Mouse (Mus musculus) heart, adult 2 months (tissue): ENCODE measurements around the gene Cdyl. TPM values are rescaled to one million over a fixed set of nuclear protein-coding genes. Genes with fewer than 3 reads are reported as not detected.
A peak's percentile ranks its signal among the peaks of the same experiment; 100 is the strongest.

Source experiments
- DNase-seq, 2 experiments: peaks; one replicate each; pipeline ENCODE4 v3.0.0; 2021
- H3K27ac ChIP-seq: fragments of 200-600 bp; 2 replicates; pipeline ENCODE4 v1.8.1; 2022
- H3K27me3 ChIP-seq: fragments of 200-500 bp; 2 replicates; pipeline ENCODE4 v1.6.1; 2012; ENCODE audit warnings: mild to moderate bottlenecking, low read length, inconsistent platforms, mixed read lengths; ENCODE audit not compliant: control insufficient read depth, insufficient read depth
- H3K36me3 ChIP-seq: fragments of 200-500 bp; 2 replicates; pipeline ENCODE4 v1.6.1; 2012; ENCODE audit warnings: low read length, inconsistent platforms; ENCODE audit not compliant: control insufficient read depth, insufficient read depth
- H3K4me1 ChIP-seq: fragments of 200-500 bp; 2 replicates; pipeline ENCODE4 v1.6.1; 2011; ENCODE audit warnings: low read length; ENCODE audit not compliant: control insufficient read depth, insufficient read depth
- H3K4me3 ChIP-seq: fragments of 200-600 bp; 2 replicates; pipeline ENCODE4 v1.8.1; 2022
- H3K79me2 ChIP-seq: fragments of 200-500 bp; replicated peaks from 2 replicates; pipeline ENCODE4 v1.6.1; 2012; ENCODE audit warnings: mild to moderate bottlenecking, inconsistent platforms, low read length, moderate library complexity, mixed read lengths; ENCODE audit not compliant: control insufficient read depth, insufficient read depth
- H3K9ac ChIP-seq: fragments of 200-500 bp; 2 replicates; pipeline ENCODE4 v1.6.1; 2012; ENCODE audit warnings: low read depth, mild to moderate bottlenecking, control low read depth, inconsistent platforms, low read length, mixed read lengths
- CTCF ChIP-seq: fragments of 200-600 bp; IDR thresholded peaks from 2 replicates; pipeline ENCODE4 v1.8.1; 2022; ENCODE audit warnings: antibody characterized with exemption, mild to moderate bottlenecking, moderate library complexity
- EP300 ChIP-seq: fragments of 200-500 bp; IDR thresholded peaks from 2 replicates; pipeline ENCODE4 v1.6.1; 2011; ENCODE audit warnings: low read depth, low read length, control low read depth; ENCODE audit not compliant: insufficient read depth
- POLR2A ChIP-seq: fragments of 200-500 bp; IDR thresholded peaks from 2 replicates; pipeline ENCODE4 v1.6.1; 2011; ENCODE audit warnings: mild to moderate bottlenecking, low read depth, low read length, control low read depth; ENCODE audit not compliant: insufficient read depth
- WGBS: fragments of 180-500 bp; shearing (Covaris S2); methylation state at CpG from one replicate; pipeline ENCODE4 v1.1.7; 2018; 5-methylcytosine and 5-hydroxymethylcytosine counted together
- intact Hi-C: fragments of 180-260 bp; cut with DNase I; formaldehyde crosslinking; loops from one replicate; pipeline ENCODE4 v1.15.1; 2025
- polyA plus RNA-seq: library from polyadenylated mRNA; depleted of rRNA; stranded (reverse); fragments of >200 nt; gene quantifications from 2 replicates; pipeline ENCODE4 v1.2.3, GENCODE M21; 2012
- total RNA-seq, 2 experiments: library from RNA; stranded (reverse); gene quantifications; 2 replicates each; pipeline ENCODE4 v1.2.3; 2021

Cdyl gene
- total and polyA plus RNA-seq, 3 experiments = 3.1 to 11.2 (median 8.4) TPM

GRCm38 (mm10) chr13:35796352-35796751, 136.7 kb downstream of the Cdyl start:
- Histone ChIP-seq H3K4me1 (peaks cover 33% of the 10 kb centered on the region), H3K4me3 (no peak overlapping the region)
- peak in 1 of 2 experiments; percentile 31 for DNase-seq

GRCm38 (mm10) chr13:35797811-35798522, 138.3 kb downstream of the Cdyl start:
- peaks cover 31% of the 10 kb centered on the region for H3K4me1 ChIP-seq
- H3K4me3 ChIP-seq = no peak overlapping the region
- no peak for DNase-seq
- H3K79me2 ChIP-seq = 0 out of 2 replicates have a peak, but pooled peaks cover 2% of the 10 kb centered on the region
- no peaks in the 10 kb centered on the region for H3K36me3 ChIP-seq
- 69% methylated on average over 13 of the region's 13 CpGs for WGBS
- H3K27me3 ChIP-seq = no peaks in the 10 kb centered on the region
- no peak overlapping the region for H3K9ac ChIP-seq
- H3K27ac ChIP-seq = no peak overlapping the region
- TF ChIP-seq CTCF (no peak), POLR2A (no peak), EP300 (no peak)
- intact Hi-C loops = no loop called here

More at GRCm38 (mm10) chr13:35796352-35796751, 136.7 kb downstream of the Cdyl start:
- intact Hi-C loops = no loop called here
- no peak overlapping the region for H3K27ac ChIP-seq
- H3K9ac ChIP-seq = no peak overlapping the region
- TF ChIP-seq EP300 = peak; percentile 72; the same call in 1 of the 2 replicates
- no peak for TF ChIP-seq POLR2A
- no peaks in the 10 kb centered on the region for H3K27me3 ChIP-seq
- WGBS = 20% methylated on average over 4 of the region's 4 CpGs
- H3K79me2 ChIP-seq = no peaks in the 10 kb centered on the region
- H3K36me3 ChIP-seq = no peaks in the 10 kb centered on the region

GRCm38 (mm10) chr13:35798645-35799044, 139.0 kb downstream of the Cdyl start:
- Histone ChIP-seq H3K9ac (no peak overlapping the region), H3K4me3 (no peak overlapping the region), H3K79me2 (0 out of 2 replicates have a peak, but pooled peaks cover 2% of the 10 kb centered on the region), H3K27me3 (no peaks in the 10 kb centered on the region), H3K36me3 (no peaks in the 10 kb centered on the region), H3K27ac (no peak overlapping the region), H3K4me1 (peaks cover 28% of the 10 kb centered on the region)
- intact Hi-C loops = no loop called here
- peak; percentile 61 for TF ChIP-seq CTCF
- no peak for TF ChIP-seq POLR2A
- no peak for TF ChIP-seq EP300
- 50% methylated on average over 9 of the region's 9 CpGs for WGBS
- peak; percentile 18 to 49 for DNase-seq

- Histone ChIP-seq H3K27me3 (no peaks in the 10 kb centered on the region), H3K4me3 (no peak overlapping the region), H3K9ac (no peak overlapping the region), H3K79me2 (peaks cover 4% of the 10 kb centered on the region; the same call in 1 of the 2 replicates), H3K36me3 (no peaks in the 10 kb centered on the region), H3K4me1 (peaks cover 22% of the 10 kb centered on the region), H3K27ac (no peak overlapping the region)
- intact Hi-C loops = no loop called here
- DNase-seq = no peak
- WGBS = 87% methylated on average over 7 of the region's 7 CpGs
- no peak for TF ChIP-seq POLR2A
- TF ChIP-seq CTCF = no peak
- no peak for TF ChIP-seq EP300
These were observed 140.6 kb downstream of the Cdyl start for GRCm38 (mm10) chr13:35800270-35800669.

GRCm38 (mm10) chr13:35805727-35806126, 146.1 kb downstream of the Cdyl start:
- Histone ChIP-seq H3K79me2 (peaks cover 6% of the 10 kb centered on the region), H3K9ac (no peak overlapping the region), H3K27me3 (no peaks in the 10 kb centered on the region), H3K36me3 (no peaks in the 10 kb centered on the region), H3K27ac (no peak overlapping the region), H3K4me3 (no peak overlapping the region), H3K4me1 (peaks cover 3% of the 10 kb centered on the region; the same call in 1 of the 2 replicates)
- WGBS = 78% methylated on average over 3 of the region's 3 CpGs
- TF ChIP-seq CTCF (no peak), EP300 (no peak), POLR2A (no peak)
- intact Hi-C loops = no loop called here
- no peak for DNase-seq

- H3K27ac ChIP-seq = no peak overlapping the region
- no peaks in the 10 kb centered on the region for H3K27me3 ChIP-seq
- TF ChIP-seq POLR2A (no peak), EP300 (no peak), CTCF (no peak)
- intact Hi-C loops = no loop called here
- H3K79me2 ChIP-seq = peaks cover 6% of the 10 kb centered on the region
- no peaks in the 10 kb centered on the region for H3K36me3 ChIP-seq
- H3K9ac ChIP-seq = no peak overlapping the region
- H3K4me3 ChIP-seq = no peak overlapping the region
- peaks cover 2% of the 10 kb centered on the region; the same call in 1 of the 2 replicates for H3K4me1 ChIP-seq
- 88% methylated on average over 7 of the region's 7 CpGs for WGBS
- no peak for DNase-seq
These were observed 146.5 kb downstream of the Cdyl start for GRCm38 (mm10) chr13:35806165-35806564.
